11 mouse cellular contexts compared by ENCODE assay signal in the genomic region with DNA sequence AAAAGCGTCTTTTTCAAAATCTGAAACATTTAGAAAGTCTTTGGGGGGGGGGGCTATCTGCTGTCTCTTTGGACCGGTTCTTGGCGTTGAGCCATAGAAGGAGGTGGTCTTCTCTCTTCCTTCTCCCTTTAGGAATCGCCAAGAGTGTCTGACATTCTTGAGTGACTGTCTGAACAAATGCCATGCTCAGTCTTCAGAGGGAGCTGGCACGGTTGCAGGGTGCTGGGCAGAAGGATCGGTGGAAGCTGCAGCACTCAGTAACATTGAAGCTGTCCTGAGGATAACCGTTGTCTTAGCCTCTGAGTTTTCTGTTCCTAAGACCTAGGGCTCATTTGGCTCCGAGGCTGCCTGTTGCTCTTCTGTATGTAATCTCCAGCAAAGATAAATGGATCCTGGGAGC. TPM values are rescaled to one million over a fixed set of nuclear protein-coding genes. Genes with fewer than 3 reads are reported as not detected.
DNase-seq lines count a peak whose midpoint lies in the region; ATAC-seq lines count a peak whose summit lies in the region.
"Had no signal": no experiment of that assay in that cellular context is flagged by ENCODE, and none has a peak within 500 bp of the region (broad histone marks: within the 10 kb centered on the region; RNA-seq: fewer than 3 reads in every experiment).

No protein-coding gene starts in this region.

- no peaks in the 10 kb centered on the region for H3K27me3 ChIP-seq in hindbrain, embryonic 16.5 days (replicated peaks; ENCODE audit: control insufficient read depth, insufficient read depth, low read length)
- H3K27me3 ChIP-seq in hindbrain, embryonic 12.5 days: no peaks in the 10 kb centered on the region
- H3K27me3 ChIP-seq: limb, embryonic 13.5 days had no signal

- H3K4me3 ChIP-seq in hindbrain, embryonic 16.5 days (ENCODE audit: low read length): no peak overlapping the region
- H3K4me3 ChIP-seq in hindbrain, embryonic 12.5 days: no peak overlapping the region
- H3K4me3 ChIP-seq: erythroblast, embryonic 14.5 days; limb, embryonic 13.5 days had no signal

- no peak for ATAC-seq in hindbrain, embryonic 16.5 days
- no peak for ATAC-seq in hindbrain, embryonic 12.5 days (ENCODE audit: low FRiP score)

- no peaks in the 10 kb centered on the region for H3K36me3 ChIP-seq in hindbrain, embryonic 16.5 days (ENCODE audit: control insufficient read depth, insufficient read depth, low read length)
- H3K36me3 ChIP-seq in hindbrain, embryonic 12.5 days: 0 out of 2 replicates have a peak, but pooled peaks cover 3% of the 10 kb centered on the region

- no peaks in the 10 kb centered on the region for H3K9me3 ChIP-seq in hindbrain, embryonic 16.5 days (ENCODE audit: control insufficient read depth, low read length)
- no peaks in the 10 kb centered on the region for H3K9me3 ChIP-seq in hindbrain, embryonic 12.5 days (replicated peaks)
- H3K9me3 ChIP-seq: limb, embryonic 13.5 days had no signal

- DNase-seq in adrenal gland, postnatal 25 days: peak; percentile 16
- no peak for DNase-seq in adrenal gland, postnatal 4 days (ENCODE audit: low spot score in 2 of 2)
- peak; percentile 23 for DNase-seq in right cerebral cortex, postnatal 14 days
- DNase-seq in right cerebral cortex, postnatal 25 days: no peak
- no peak for DNase-seq in thymus, postnatal 10 days (ENCODE audit: low spot score in 2 of 2)
- no peak for DNase-seq in spleen, postnatal 14 days (ENCODE audit: low spot score in 2 of 2)
- DNase-seq: gastrocnemius, postnatal 25 days had no signal

- 67% methylated on average over 8 of the region's 8 CpGs for WGBS in hindbrain, embryonic 16.5 days
- 82% methylated on average over 8 of the region's 8 CpGs for WGBS in hindbrain, embryonic 12.5 days

- H3K9ac ChIP-seq in hindbrain, embryonic 16.5 days (ENCODE audit: low read depth, low read length): no peak overlapping the region
- H3K9ac ChIP-seq in hindbrain, embryonic 12.5 days: no peak overlapping the region
- H3K9ac ChIP-seq: limb, embryonic 13.5 days had no signal

- H3K4me1 ChIP-seq in hindbrain, embryonic 16.5 days (ENCODE audit: control insufficient read depth, insufficient read depth, low read depth, low read length): peaks cover 19% of the 10 kb centered on the region
- H3K4me1 ChIP-seq in hindbrain, embryonic 12.5 days: peaks cover 21% of the 10 kb centered on the region

- no peak overlapping the region for H3K27ac ChIP-seq in hindbrain, embryonic 16.5 days (ENCODE audit: low read depth, low read length)
- H3K27ac ChIP-seq in hindbrain, embryonic 12.5 days: no peak overlapping the region
- H3K27ac ChIP-seq: limb, embryonic 13.5 days had no signal

- H3K4me2 ChIP-seq in hindbrain, embryonic 16.5 days (ENCODE audit: low read length): 0 out of 2 replicates have a peak overlapping the region, but pooled peaks have one; percentile 6
- no peak overlapping the region for H3K4me2 ChIP-seq in hindbrain, embryonic 12.5 days (replicated peaks)
- H3K4me2 ChIP-seq: limb, embryonic 13.5 days had no signal

RNA-seq across cellular contexts. Expression of a gene that starts 3.1 kb away (rescaled TPM):
- 63.3 and 69.1 TPM in 2 replicates for total RNA-seq in adrenal gland, postnatal 25 days (2021)
- 10 to 100 TPM; 40.5 to 44.0 TPM for total RNA-seq in adrenal gland, postnatal 4 days (2021)
- polyA plus RNA-seq in hindbrain, embryonic 16.5 days (2015; fragmentation: Nextera tagmentation; extraction: Ambion mirVana): 118 and 125 TPM in 2 replicates
- polyA plus RNA-seq in hindbrain, embryonic 12.5 days (2016; fragmentation: Nextera tagmentation; extraction: Ambion mirVana): 76.7 and 76.8 TPM in 2 replicates

Comparison
In these comparisons a context has a peak if more than half of its experiments do, and no peak if none do; other contexts are left out.
1. DNase-seq: peak in adrenal gland, postnatal 25 days (single experiment) and right cerebral cortex, postnatal 14 days (single experiment); none in adrenal gland, postnatal 4 days (0 of 2), right cerebral cortex, postnatal 25 days (single experiment), thymus, postnatal 10 days (0 of 2) and spleen, postnatal 14 days (0 of 2).